9 mouse cellular contexts compared by ENCODE assay signal in genomic region chr16:26049393-26050087, GRCm38 (mm10). TPM values are rescaled to one million over a fixed set of nuclear protein-coding genes. Genes with fewer than 3 reads are reported as not detected.
DNase-seq lines count a peak whose midpoint lies in the region; ATAC-seq and TF ChIP-seq lines count a peak whose summit lies in the region.
"Had no signal": no experiment of that assay in that cellular context is flagged by ENCODE, and none has a peak within 500 bp of the region (broad histone marks: within the 10 kb centered on the region; RNA-seq: fewer than 3 reads in every experiment).

No protein-coding gene starts in this region.

- H3K9me3 ChIP-seq in liver, embryonic 14.5 days (ENCODE audit: control insufficient read depth, low read length): no peaks in the 10 kb centered on the region
- H3K9me3 ChIP-seq in liver, embryonic 12.5 days (replicated peaks): no peaks in the 10 kb centered on the region

- H3K9ac ChIP-seq in liver, embryonic 14.5 days (replicated peaks): no peak overlapping the region
- H3K9ac ChIP-seq in liver, embryonic 12.5 days: no peak overlapping the region

- 21% methylated on average over 5 of the region's 5 CpGs for WGBS in liver, embryonic 14.5 days (ENCODE audit: insufficient replicate concordance)
- WGBS in liver, embryonic 12.5 days (ENCODE audit: insufficient replicate concordance): 38% methylated on average over 5 of the region's 5 CpGs

- DNase-seq in liver, embryonic 14.5 days (ENCODE audit: low read depth in 3 of 3, low spot score in 3 of 3): no peak
- peak; percentile 49 for DNase-seq in embryo, embryonic 11 days
- peak; percentile 18 to 24 for DNase-seq in heart, postnatal 14 days
- peak; percentile 2 for DNase-seq in lung, postnatal 36 days
- no peak for DNase-seq in cerebellum, adult 11-12 months
- DNase-seq in gastrocnemius, postnatal 14 days: no peak
- no peak for DNase-seq in layer of hippocampus, adult 9-11 months

- intact Hi-C loops in heart, postnatal 14 days (cut with DNase I): no loop called here
- intact Hi-C loops in gastrocnemius, postnatal 14 days (cut with DNase I; ENCODE audit: low total_unique reads): no loop called here

- H3K36me3 ChIP-seq in liver, embryonic 14.5 days (replicated peaks; ENCODE audit: control insufficient read depth, insufficient read depth, low read depth): no peaks in the 10 kb centered on the region
- no peaks in the 10 kb centered on the region for H3K36me3 ChIP-seq in liver, embryonic 12.5 days

- no peaks in the 10 kb centered on the region for H3K27me3 ChIP-seq in liver, embryonic 14.5 days (ENCODE audit: control insufficient read depth, insufficient read depth, low read length)
- no peaks in the 10 kb centered on the region for H3K27me3 ChIP-seq in liver, embryonic 12.5 days (replicated peaks)

- no peak overlapping the region for H3K27ac ChIP-seq in liver, embryonic 14.5 days
- H3K27ac ChIP-seq in liver, embryonic 12.5 days: no peak overlapping the region

- no peak for TF ChIP-seq CTCF in liver, embryonic 14.5 days (IDR thresholded peaks at IDR 0.05; ENCODE audit: low read depth)

- TF ChIP-seq EP300 in liver, embryonic 14.5 days (IDR thresholded peaks at IDR 0.05; ENCODE audit: low read depth): no peak

- no peak overlapping the region for H3K4me3 ChIP-seq in liver, embryonic 14.5 days (ENCODE audit: insufficient read depth in 1 of 2, low read depth in 2 of 2, low read length in 2 of 2)
- H3K4me3 ChIP-seq in liver, embryonic 12.5 days: no peak overlapping the region

- peaks cover 0 to 9% of the 10 kb centered on the region in 2 experiments; a peak in 2 of 4 replicates for H3K4me1 ChIP-seq in liver, embryonic 14.5 days (replicated peaks; ENCODE audit: control insufficient read depth in 2 of 2, insufficient read depth in 2 of 2, low read length in 1 of 2)
- no peaks in the 10 kb centered on the region for H3K4me1 ChIP-seq in liver, embryonic 12.5 days

- H3K4me2 ChIP-seq in liver, embryonic 14.5 days (ENCODE audit: low read depth): no peak overlapping the region
- H3K4me2 ChIP-seq in liver, embryonic 12.5 days: no peak overlapping the region

- 0 out of 2 replicates have a peak, but pooled peaks have one; percentile 28 for ATAC-seq in liver, embryonic 14.5 days (ENCODE audit: insufficient read depth)
- no peak for ATAC-seq in liver, embryonic 12.5 days

RNA-seq across cellular contexts. Expression of gene P3h2, which starts 56.0 kb away (rescaled TPM):
- 0.50 and 0.89 TPM in 2 replicates for polyA plus RNA-seq in liver, embryonic 14.5 days (2012; rRNA removed)
- 0.67 and 0.86 TPM in 2 replicates for polyA plus RNA-seq in liver, embryonic 14.5 days (2014; fragmentation: Nextera tagmentation; extraction: Ambion mirVana)
- polyA plus RNA-seq in liver, embryonic 12.5 days (2016; fragmentation: Nextera tagmentation; extraction: Ambion mirVana): 1.5 and 2.0 TPM in 2 replicates
- total RNA-seq in heart, postnatal 14 days (2021): 1 to 10 TPM; 4.5 to 5.2 TPM
- 1 to 10 TPM; 6.1 to 6.6 TPM for total RNA-seq in gastrocnemius, postnatal 14 days (2021)
- total RNA-seq: monocyte, adult 5-6 weeks had no signal

Comparison
In these comparisons a context has a peak if more than half of its experiments do, and no peak if none do; other contexts are left out.
1. DNase-seq: peak in embryo, embryonic 11 days (single experiment), heart, postnatal 14 days (2 of 2) and lung, postnatal 36 days (single experiment); none in liver, embryonic 14.5 days (0 of 3), cerebellum, adult 11-12 months (single experiment), gastrocnemius, postnatal 14 days (single experiment) and layer of hippocampus, adult 9-11 months (single experiment).